Mouse (Mus musculus) ES-E14 (cell line): Measurements from ENCODE around the gene Lypd4.

Source experiments
- HCFC1 ChIP-seq: IDR thresholded peaks from 2 replicates; pipeline ENCODE4 v1.6.1; 2012; ENCODE audit warnings: low read length, inconsistent platforms, borderline replicate concordance; ENCODE audit not compliant: insufficient read depth
- MAFK ChIP-seq: IDR thresholded peaks from 2 replicates; pipeline ENCODE4 v1.6.1; 2014; ENCODE audit warnings: mild to moderate bottlenecking, low read depth, low read length, inconsistent platforms; ENCODE audit not compliant: insufficient read depth
- ZC3H11A ChIP-seq: IDR thresholded peaks from 2 replicates; pipeline ENCODE4 v1.6.1; 2012; ENCODE audit warnings: low read depth, mild to moderate bottlenecking, inconsistent platforms, low read length, borderline replicate concordance

GRCm38 (mm10) chr7:24897959-24898358 lies 28.2 kb upstream of the Lypd4 start:
- TF ChIP-seq MAFK, result no peak
- no peak for TF ChIP-seq HCFC1
- TF ChIP-seq ZC3H11A, result no peak
